Mouse (Mus musculus): ENCODE measurements at regions not wholly inside any gene's neighbourhood (a gene's known extent, or its start where the extent isn't known, plus 50 kb on each side); places are given as distances from the start of the nearest gene placed in this dataset.
A peak's percentile ranks its signal among the peaks of the same experiment; 100 is the strongest.

GRCm38 (mm10) chr7:78123386-78123785 is 614.4 kb downstream of the Ntrk3 start:
- intact Hi-C loops (cut with DNase I) = no loop called here
- DNase-seq (ENCODE audit: low spot score in 2 of 2) = no peak

- intact Hi-C loops (cut with DNase I) = no loop called here
Observed at GRCm38 (mm10) chr7:78121151-78121486, 616.7 kb downstream of the Ntrk3 start.

GRCm38 (mm10) chr7:78120462-78121150 is 617.2 kb downstream of the Ntrk3 start:
- intact Hi-C loops (cut with DNase I) = no loop called here
- DNase-seq (ENCODE audit: low spot score in 2 of 2) = no peak

More at GRCm38 (mm10) chr7:78121151-78121486, 616.7 kb downstream of the Ntrk3 start:
- DNase-seq (ENCODE audit: low spot score in 2 of 2) = no peak

- no peak for DNase-seq (ENCODE audit: low spot score in 2 of 2)
- intact Hi-C loops (cut with DNase I) = no loop called here
Observed at GRCm38 (mm10) chr7:78119809-78120208, 618.0 kb downstream of the Ntrk3 start.

GRCm38 (mm10) chr7:78111291-78111690 is 626.5 kb downstream of the Ntrk3 start:
- DNase-seq (ENCODE audit: low spot score in 2 of 2) = no peak
- intact Hi-C loops (cut with DNase I) = no loop called here

- no peak for DNase-seq (ENCODE audit: low spot score in 2 of 2)
- intact Hi-C loops (cut with DNase I) = no loop called here
Observed at GRCm38 (mm10) chr7:78103536-78104279, 634.1 kb downstream of the Ntrk3 start.

GRCm38 (mm10) chr7:78102396-78102795 is 635.4 kb downstream of the Ntrk3 start:
- intact Hi-C loops (cut with DNase I) = no loop called here
- no peak for DNase-seq (ENCODE audit: low spot score in 2 of 2)

- intact Hi-C loops (cut with DNase I) = no loop called here
- peak in 1 of 2 experiments; percentile 5 for DNase-seq (ENCODE audit: low spot score in 2 of 2)
Observed at GRCm38 (mm10) chr7:78086566-78087008, 651.2 kb downstream of the Ntrk3 start.

- peak in 1 of 2 experiments; percentile 6 for DNase-seq (ENCODE audit: low spot score in 2 of 2)
- intact Hi-C loops (cut with DNase I) = no loop called here
Observed at GRCm38 (mm10) chr7:78085783-78086565, 651.8 kb downstream of the Ntrk3 start.

- intact Hi-C loops (cut with DNase I) = no loop called here
- DNase-seq (ENCODE audit: low spot score in 2 of 2) = no peak
Observed at GRCm38 (mm10) chr7:78079708-78080107, 658.1 kb downstream of the Ntrk3 start.

GRCm38 (mm10) chr7:78071131-78071530 is 666.7 kb downstream of the Ntrk3 start:
- peak in 1 of 2 experiments; percentile 3 for DNase-seq (ENCODE audit: low spot score in 2 of 2)

GRCm38 (mm10) chr7:78061631-78062030 is 676.2 kb downstream of the Ntrk3 start:
- intact Hi-C loops (cut with DNase I) = no loop called here
- no peak for DNase-seq (ENCODE audit: low spot score in 2 of 2)

More at GRCm38 (mm10) chr7:78071131-78071530, 666.7 kb downstream of the Ntrk3 start:
- intact Hi-C loops (cut with DNase I) = no loop called here

- intact Hi-C loops (cut with DNase I) = no loop called here
- no peak for DNase-seq (ENCODE audit: low spot score in 2 of 2)
Observed at GRCm38 (mm10) chr7:78049606-78050005, 688.2 kb downstream of the Ntrk3 start.

GRCm38 (mm10) chr7:78045456-78045855 is 692.4 kb downstream of the Ntrk3 start:
- no peak for DNase-seq (ENCODE audit: low spot score in 2 of 2)
- intact Hi-C loops (cut with DNase I) = no loop called here

GRCm38 (mm10) chr7:78031032-78031431 is 706.8 kb downstream of the Ntrk3 start:
- DNase-seq (ENCODE audit: low spot score in 2 of 2) = no peak
- intact Hi-C loops (cut with DNase I) = no loop called here

GRCm38 (mm10) chr7:78026992-78027615 is 710.7 kb downstream of the Ntrk3 start:
- intact Hi-C loops (cut with DNase I) = no loop called here
- peak; percentile 35 to 44 for DNase-seq (ENCODE audit: low spot score in 2 of 2)

- no peak for DNase-seq (ENCODE audit: low spot score in 2 of 2)
- intact Hi-C loops (cut with DNase I) = no loop called here
Observed at GRCm38 (mm10) chr7:78023591-78023990, 714.2 kb downstream of the Ntrk3 start.

GRCm38 (mm10) chr7:78023075-78023474 is 714.7 kb downstream of the Ntrk3 start:
- peak; percentile 12 to 16 for DNase-seq (ENCODE audit: low spot score in 2 of 2)
- intact Hi-C loops (cut with DNase I) = no loop called here

- no peak for DNase-seq (ENCODE audit: low spot score in 2 of 2)
- intact Hi-C loops (cut with DNase I) = no loop called here
Observed at GRCm38 (mm10) chr7:78013631-78014030, 724.2 kb downstream of the Ntrk3 start.

- intact Hi-C loops (cut with DNase I) = no loop called here
- DNase-seq (ENCODE audit: low spot score in 2 of 2) = no peak
Observed at GRCm38 (mm10) chr7:78003086-78003485, 734.7 kb downstream of the Ntrk3 start.
